Mouse (Mus musculus) spleen, adult 2 months (tissue): ENCODE measurements around the gene Hoxb2.

Source experiments
- CTCF ChIP-seq: fragments of 200-500 bp; IDR thresholded peaks from 2 replicates; pipeline ENCODE4 v1.5.1; 2011; ENCODE audit warnings: mild to moderate bottlenecking, inconsistent platforms; ENCODE audit not compliant: insufficient read depth, insufficient read length, insufficient replicate concordance; ENCODE audit errors: extremely low read depth
- POLR2A ChIP-seq: fragments of 200-500 bp; IDR thresholded peaks from 2 replicates; pipeline ENCODE4 v1.6.1; 2011; ENCODE audit warnings: low read depth, low read length, inconsistent platforms

DNA sequence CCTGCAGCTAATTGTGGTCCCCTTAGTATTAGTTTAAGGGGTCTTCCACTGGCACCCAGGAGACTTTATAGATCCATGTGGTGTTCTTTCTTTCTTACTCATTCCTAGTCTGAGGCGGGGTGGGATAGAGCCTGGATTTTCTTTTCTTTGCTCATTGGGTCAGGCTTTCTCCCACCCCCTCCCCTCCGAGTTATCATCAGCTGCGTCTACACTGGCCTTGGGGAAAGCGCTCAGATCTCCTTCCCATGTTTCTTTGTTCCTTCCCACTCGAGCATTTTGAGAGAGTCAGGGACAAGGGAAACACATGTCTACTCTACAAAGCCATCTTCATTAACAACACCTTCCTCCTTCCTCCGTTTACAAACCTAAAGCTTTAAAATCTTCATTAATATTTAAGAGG is 13.3 kb upstream of the Hoxb2 start:
- TF ChIP-seq POLR2A (no peak), CTCF (no peak)
